Mouse (Mus musculus): ENCODE results near the gene Rad9a.

The Rad9a gene

DNA sequence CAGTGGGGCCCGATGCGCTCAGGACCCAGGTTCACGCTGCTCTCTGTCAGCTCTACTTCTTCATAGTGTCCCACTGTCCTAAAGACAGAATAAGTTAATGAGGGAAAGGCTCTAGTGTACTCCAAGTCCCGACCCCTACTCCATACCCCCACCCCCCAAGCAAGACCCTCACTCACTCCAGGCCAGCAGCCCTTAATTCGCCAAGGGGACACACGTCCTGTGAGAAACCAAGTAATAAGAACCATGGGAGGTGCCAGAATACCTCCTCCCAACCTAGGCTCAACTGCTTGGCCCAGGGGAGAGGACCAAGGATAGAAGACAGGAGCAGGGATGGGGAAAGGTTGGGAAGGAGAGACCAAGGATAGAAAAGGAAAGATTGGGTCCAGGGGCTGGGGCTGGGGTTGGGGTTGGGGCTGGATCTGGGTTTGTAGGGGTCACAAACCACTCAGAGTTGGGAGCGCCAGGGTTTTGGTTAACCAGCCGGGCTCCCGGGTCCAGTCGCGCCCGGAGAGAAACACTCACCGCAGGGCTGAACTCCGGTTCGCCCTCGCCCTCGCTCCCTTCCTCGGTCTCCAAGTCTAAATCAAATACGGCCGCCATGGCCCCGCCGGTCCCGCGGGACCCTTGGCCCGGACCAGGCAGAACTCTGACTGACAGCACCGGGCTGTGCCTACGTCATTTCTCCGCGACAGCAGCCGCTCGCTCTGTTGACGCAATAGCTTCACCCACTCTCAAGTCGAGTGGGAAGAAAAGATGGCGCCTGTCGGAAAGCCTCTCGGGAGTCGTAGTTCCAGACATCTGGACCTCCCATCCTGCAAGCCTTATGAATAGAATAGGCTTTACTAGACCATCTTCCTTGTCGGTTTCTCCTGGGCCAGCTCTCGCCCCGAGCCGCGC lies 38.6 kb downstream of the Rad9a start, which contains the start of gene Rps6kb2:
Gene Rps6kb2, minus strand, starts transcription at position 709 of the 897 bp plus-strand sequence.
- peak; percentile 99 for DNase-seq

DNA sequence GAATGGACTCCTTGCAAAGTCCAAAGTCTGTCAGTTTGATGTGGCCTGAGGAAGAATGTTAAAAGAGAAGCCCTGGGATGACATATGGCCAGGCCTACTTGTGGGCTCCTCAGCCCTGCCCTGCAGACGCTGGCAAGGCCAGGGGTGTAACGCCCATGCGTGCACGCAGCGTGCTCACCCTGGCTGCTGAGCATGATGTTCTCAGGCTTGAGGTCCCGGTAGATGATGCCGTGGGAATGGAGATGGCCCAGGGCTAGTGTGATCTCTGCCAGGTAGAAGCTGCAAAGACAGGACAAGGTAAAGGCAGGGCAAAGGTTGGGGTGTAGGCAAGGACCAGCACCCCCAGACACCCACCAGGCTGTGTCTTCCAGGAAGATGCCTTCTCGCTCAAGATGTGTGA lies 42.4 kb downstream of the Rad9a start:
- no peak for DNase-seq

DNA sequence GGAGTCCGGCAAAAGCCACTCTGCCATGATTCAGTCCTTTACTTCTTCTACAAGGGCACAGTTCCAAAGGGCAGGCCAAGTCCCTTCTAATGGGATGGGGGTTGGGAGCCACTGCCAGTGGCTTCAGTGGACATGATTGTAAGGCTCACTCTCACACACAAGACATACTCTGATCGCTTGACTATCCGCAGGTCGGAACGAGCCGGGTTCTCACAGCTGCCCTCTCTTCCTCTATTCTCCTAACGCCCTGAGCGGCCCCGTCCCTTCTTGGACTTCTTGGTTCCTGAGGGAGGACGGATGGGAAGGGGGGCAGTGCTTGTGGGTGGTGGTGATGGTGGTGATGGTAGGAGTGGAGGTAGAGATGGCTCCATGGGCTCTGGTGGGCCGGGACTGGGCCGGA lies 44.7 kb downstream of the Rad9a start:
- no peak for DNase-seq

DNA sequence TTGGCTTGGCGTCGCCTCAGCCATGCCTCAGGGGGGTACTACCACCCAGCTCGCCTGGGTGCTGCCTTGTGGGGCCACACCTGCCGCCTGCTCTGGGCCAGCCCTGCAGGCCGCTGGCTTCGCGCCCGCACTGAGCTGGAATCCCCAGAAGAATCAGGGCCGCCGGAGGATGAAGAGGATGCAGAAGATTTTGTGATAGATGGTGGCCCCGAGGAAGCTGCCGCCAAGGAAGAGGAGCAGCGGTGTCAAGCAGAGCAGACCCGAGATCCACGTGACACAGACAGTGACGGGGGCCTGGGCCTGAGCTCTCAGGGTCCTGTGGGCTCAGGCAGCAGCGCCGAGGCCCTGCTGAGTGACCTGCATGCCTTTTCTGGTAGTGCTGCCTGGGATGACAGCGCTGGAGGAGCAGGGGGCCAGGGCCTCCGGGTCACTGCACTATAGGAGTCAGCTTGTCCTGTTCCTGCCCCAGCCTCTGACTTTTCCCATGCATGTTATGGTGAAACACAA lies 45.3 kb downstream of the Rad9a start:
- DNase-seq = no peak

DNA sequence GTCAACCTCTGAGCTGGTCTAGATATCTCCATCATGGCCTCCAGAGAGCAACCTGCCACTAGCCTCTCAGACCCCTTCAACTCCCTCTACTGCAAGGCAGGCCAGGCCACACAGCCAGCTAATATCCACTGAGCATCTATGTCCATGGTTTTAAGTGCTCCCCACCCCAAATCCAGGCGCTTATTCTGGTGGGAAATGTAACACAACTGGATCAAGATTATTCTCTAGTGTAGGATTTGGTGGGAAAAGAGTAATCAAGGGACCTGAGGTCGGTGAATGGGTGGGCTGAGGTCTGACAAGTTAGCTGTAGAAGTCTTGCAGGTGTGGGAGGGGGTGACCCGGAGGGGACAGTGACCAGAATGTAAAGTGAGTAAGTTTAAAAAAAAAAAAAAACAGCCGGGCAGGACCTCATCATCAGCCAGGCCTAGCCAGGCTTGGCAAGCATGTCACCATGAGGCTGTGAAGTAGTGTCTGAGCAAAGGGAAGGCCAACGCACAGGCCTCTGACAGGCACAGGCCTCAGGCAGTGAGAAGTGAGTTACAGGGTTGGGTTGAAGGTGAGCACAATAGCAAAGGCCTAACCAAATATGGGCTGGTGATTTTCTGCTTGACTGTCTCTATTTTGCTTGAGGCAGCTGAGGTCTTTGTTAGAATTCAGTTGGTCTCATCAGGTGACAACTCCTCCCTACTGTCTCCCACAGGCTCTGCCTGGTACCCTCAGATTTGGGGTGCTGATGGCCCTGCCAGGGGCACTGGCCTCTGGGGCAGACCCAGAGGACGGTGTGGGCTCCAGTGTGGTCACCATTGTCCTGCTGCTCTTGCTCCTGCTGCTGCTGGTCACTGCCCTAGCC lies 46.0 kb downstream of the Rad9a start:
- no peak for DNase-seq

DNA sequence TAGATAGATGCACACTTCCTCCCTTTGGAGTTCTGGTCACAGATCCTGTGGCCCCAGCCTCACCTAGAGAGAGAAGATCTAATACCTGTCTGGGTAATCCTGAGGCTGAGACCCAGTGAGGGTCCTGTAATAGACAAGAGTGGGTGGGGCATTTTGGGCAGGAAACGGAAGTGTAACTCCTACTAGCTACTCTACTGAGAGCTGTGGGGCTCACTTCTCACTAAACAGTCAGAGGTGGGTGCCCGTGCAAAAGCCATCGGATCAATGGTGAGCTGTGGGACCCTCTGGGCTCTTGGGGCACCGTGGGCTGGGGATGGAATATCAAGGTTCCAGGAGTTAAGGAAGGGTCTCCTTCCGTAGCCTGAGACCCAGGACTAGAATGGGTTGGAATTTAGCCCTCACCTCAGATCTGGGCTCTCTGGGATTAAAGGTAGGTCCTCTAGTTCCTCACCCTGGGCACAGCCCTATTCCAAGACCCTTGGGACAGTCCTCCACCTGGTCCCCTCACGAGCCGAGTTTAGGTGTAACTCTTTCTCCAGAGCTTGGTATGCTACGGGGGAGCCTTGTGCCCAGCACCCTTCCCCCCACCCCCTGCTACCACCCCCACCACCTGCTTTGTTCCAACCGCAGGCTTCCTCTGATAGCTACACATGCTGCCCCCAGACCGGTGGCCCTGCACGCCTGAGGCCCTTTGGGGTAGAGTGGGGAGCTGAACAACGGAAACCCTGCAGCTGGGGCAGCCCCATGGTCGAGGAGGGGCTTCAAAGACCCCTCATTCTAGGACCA lies 46.8 kb downstream of the Rad9a start:
- peak; percentile 51 for DNase-seq

DNA sequence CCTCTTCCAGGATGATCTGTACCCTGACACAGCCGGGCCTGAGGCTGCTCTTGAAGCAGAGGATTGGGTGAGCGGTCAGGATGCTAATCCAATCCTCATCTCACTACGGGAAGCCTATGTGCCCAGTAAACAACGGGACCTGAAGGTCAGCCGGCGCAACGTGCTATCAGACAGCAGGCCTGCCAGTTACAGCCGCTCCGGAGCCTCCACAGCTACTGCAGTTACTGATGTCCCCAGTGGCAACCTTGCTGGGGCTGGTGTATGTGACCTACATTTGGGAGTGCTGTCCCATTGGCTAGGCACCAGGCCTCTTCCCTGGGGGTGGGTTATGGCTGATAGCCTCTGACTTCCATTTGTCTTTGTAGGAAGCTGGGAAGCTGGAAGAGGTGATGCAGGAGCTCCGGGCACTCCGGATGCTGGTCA lies 48.2 kb downstream of the Rad9a start, which contains the start of gene Ptprcap:
Gene Ptprcap, plus strand, starts transcription at position 373 of the 423 bp plus-strand sequence.
- no peak for DNase-seq

DNA sequence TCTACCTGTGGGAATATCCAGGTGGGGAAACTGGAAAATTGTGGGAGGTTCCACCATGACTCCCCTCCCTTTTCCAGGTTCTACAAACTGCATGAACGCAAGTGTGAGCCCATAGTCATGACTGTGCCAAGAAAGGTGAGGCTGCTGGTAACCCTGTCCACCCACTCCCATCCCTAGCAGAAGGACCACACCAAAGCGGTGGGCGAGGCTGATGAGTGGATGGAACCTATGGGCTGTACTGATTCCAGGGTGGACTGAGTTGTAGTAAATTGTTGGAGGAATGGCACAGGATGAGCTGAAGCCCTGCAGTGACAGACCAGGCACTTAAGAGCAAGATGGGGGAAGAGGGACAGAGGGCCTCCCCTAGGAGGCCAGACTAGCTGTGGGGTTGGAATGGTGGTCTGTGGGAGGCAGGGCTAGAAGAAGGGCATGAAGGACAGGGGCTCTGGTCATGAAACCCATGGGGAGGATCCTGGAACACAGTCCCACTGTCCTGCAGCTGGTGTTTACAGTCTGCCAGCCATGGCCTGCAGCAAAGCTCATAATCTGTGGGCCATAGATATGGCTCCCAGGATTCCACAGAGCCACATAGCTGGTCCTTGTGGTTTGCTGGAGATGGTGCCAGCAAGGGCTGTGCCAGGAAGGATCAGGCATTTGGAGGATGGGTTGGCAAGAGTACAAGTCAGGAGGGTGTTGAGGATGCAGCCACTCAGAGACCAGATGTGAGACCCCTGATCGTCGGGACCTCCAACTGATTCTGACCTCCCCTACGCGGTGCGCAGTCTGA lies 48.8 kb downstream of the Rad9a start:
- DNase-seq = no peak

DNA sequence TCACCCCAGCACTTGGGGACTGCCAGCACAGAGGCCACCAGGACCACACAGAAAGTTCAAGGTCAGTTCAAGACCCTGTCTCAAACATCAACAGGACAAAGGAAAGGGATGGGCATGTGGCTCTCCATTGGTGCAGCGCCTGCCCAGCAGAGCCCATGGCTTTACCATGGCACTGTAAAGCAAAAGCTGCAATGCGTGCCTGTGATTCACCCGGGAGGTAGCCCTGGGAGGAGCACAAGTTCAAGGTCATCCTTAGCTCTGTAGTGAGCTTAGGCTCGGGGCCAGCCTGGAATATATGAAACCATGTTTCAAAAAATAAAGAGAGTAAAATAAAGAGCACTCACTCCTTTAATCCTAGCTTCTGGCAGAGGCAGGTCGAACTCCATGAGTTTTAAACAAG lies 49.6 kb downstream of the Rad9a start:
- DNase-seq = no peak

DNA sequence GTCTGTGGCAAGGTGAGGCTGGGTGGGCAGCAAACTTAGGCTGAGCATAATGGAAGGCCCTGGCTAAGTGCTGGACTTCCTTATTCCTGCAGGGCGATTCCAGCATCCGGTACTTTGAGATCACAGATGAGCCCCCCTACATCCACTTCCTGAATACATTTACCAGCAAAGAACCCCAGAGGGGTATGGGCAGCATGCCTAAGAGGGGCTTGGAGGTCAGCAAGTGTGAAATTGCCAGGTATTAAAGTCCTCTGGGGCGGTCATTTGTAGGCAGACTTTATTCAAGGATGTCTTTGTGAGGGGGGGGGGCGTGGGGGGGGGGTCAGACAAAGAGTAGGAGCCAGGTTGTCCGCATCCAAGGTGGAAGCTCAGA lies 50.0 kb downstream of the Rad9a start:
- DNase-seq = no peak

DNA sequence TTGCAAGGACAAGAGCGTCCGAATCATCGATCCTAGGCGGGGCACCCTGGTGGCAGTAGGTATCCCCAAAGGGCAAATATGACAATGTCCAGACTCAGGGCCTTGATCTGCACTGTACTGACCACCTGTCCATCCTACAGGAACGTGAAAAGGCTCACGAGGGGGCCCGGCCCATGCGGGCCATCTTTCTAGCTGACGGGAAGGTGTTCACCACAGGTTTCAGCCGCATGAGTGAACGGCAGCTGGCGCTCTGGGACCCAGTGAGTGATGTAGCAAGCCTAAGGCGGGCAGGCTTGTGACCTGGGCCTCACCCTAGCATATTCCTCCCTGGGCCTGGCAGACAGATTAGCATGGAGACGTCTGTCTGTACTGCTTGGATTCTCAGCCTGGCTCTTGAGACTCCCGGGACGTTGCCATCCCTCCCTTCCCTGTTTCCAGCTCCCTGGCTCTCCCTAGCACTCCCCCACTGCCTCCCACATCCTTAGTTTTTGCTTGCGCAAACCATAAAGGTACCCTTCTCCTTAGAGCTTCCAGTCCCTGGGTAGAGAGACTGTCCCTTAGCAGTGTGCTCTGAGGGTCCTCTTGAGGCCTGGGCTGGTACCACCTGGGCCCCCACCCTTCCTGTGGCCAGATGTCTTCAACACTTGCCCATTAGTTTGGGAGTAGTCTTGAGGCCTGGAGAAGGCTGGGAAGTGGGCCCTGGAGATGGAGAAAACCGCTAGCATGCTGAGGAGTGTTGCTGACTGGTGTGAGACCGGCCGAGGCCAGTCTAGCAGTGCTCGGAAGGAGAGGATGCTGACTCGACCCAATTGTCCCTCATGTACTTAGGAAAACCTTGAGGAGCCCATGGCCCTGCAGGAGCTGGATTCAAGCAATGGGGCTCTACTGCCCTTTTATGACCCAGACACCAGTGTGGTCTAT lies 50.6 kb downstream of the Rad9a start:
- no peak for DNase-seq

DNA sequence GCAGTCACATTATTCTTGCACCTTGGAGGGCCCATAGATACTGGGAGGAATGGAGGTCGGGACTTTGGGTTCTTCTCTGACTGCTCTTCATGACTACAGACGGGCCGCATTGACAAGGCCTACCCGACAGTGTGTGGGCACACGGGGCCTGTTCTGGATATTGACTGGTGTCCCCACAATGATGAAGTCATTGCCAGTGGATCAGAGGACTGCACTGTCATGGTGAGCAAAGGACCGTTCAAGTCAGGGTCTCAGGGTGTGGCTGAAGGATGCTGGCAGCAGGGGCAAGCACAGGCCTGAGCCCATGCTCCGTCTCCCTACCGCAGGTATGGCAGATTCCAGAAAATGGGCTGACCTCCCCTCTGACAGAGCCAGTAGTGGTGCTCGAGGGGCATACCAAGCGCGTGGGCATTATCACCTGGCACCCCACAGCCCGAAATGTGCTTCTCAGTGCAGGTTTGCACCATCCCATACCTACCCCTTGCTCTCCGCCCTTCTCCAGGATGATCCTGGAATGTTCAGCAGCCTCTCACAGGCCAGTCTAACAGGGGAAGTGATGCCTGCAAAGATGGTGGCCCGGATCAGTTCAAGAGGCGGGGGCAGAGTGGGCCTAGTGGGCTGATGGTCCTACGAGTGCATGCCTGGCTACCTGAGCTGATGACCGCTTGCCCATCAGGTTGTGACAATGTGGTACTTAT lies 51.5 kb downstream of the Rad9a start:
- DNase-seq = no peak

DNA sequence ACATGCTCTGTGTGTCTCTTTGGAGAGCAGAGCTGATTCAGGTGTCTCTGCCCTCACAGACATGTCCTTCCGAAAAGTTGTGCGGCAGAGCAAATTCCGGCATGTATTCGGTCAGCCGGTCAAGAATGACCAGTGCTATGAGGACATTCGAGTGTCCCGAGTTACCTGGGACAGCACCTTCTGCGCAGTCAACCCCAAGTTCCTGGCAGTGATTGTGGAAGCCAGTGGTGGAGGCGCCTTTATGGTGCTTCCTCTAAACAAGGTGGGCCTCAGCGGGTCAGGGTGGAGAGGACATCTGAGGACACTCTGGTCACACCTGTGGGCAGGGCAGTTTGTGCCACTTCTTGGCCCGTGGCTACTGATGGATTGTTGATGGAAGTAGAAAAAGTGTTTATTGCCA lies 52.2 kb downstream of the Rad9a start:
- no peak for DNase-seq

DNA sequence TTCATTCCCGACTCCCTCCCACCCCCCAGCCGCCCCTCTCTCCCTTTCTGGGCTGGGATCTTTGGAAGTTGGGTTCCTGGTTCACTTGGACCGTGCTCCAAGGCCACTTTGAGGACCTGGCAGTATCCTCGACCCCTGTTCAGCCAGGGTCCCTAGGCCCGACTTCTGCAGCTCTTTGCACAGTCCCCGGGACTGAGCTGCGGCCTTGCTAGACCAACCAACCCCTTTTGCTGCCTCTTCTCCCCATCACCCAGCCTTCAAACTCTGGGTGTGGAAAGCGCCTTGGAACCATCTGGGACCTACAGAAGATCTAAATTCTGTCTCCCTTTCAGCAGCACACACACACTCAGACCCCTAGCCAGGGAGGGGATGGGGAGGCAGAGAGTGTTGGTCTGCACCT lies 52.6 kb downstream of the Rad9a start:
- DNase-seq = no peak

DNA sequence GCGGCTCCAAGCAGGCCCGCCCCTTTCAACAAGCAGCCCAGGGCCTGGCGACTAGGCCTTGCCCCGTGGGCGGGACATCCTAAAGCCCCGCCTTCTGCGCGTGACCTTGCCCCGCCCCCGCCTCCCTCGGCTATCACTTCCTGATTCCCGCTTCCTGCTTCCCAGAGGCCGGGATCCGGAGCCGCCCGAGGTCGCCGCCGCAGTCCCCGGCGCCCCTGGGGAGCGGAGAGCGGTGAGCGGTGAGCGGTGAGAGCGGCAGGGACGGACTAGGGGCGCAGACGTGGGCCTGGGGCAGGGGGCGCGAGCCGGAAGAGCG lies 53.0 kb downstream of the Rad9a start, which contains the start of gene Coro1b:
Gene Coro1b, plus strand, starts transcription at position 129 of the 316 bp plus-strand sequence.
- peak; percentile 98 for DNase-seq

DNA sequence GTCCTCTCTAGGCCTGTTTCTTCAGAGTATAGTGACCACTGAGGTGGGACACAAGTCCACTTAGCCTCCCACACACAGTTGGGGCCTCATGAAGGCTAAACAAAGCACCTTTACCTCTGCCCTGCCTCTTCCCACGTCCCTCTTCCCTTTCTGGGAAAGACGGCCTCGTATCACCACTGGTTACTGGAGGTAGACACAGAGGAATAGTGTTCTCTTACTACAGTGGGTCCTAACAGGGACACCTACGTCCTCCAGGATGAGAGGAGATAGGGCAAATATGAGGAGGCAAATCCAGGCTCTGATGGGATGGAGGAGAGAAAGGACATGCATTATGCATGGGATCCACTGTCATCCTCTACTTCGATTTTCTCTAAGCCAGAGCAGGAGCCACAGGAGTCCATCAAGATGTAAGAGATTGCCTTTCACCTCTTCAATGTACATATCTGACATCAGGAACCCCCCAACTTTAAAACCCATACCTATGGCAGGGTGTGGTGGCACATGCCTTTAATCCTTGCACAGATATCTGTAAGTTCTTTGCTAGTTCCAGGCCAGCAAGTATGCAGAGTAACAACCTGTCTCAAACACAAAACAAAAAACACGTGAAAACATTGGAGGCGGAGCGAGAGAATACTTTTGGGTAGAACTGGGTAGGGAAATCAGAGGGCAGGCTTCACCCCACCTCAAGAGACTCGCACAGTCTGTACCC lies 53.5 kb downstream of the Rad9a start:
- DNase-seq = no peak

DNA sequence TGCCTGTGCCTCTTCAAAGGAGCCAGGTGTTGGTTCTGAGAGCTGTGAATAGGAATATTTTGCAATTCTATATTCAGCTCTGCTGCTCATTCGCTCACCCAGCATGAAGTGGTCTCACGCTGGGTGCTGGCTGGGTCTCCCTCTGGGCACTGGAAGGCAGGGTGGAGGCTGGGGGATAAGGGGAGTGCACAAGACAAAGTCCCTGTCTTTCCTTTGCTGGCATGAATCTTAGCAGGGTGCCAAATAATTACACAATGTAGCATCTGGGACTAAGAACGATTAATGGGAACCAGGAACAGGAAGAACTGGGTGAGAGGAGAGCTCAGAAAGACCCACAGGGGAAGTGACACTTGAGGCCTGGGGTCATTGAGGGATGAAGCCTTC lies 54.4 kb downstream of the Rad9a start:
- DNase-seq = peak; percentile 50

DNA sequence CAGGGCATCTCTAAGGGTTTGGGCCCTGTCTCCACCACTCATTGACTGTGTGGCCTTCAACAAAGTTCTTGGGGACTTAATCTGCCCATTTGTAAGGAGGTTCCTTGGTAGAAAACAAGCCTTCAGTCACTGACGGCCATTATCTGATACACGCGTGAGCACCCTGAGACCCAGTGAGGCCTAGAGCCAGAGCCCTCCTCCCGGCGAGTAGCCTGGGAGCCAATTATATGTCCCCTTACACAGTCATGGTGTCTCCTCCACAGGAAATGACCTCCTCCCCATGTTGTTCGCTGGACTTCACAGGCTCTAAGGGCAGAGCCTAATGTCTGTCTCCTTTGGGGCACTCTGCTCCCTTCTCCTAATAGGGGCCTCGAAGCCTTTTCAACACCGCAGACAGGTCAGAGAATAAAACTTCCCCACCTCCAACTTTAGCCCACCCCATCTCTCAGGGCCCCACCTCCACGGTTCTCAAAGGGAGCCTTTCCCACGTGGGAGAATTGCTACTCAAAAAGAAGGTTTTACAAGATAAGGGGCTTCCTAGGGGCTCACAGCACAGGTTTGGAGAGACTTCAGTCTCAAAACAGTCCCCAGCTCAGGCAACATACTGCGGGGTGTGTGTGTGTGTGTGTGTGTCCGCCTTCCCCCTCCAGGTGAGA lies 55.0 kb downstream of the Rad9a start:
- no peak for DNase-seq

DNA sequence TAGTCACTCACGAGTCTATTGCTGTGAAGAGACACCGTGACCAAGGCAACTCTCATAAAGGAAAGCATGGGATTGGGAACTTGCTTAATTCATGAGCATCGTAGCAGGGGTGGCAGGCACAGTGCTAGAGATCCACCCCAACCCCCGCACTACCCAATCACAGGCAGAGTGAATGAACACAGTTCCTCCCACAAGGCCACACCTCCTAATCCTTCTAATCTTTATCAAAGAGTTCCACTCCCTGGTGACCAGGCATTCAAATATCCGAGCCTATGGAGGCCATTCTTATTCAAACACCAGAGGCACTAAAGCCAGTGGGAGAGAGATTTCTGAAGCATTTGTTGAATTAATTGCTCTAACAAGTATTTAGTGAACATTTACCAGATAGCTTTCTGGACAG lies 55.5 kb downstream of the Rad9a start:
- no peak for DNase-seq
